Mouse (Mus musculus) megakaryocyte, embryonic 14.5 days (primary cell): ENCODE results near the gene Noto.

Experiments
- FLI1 ChIP-seq: IDR thresholded peaks from 2 replicates; pipeline ENCODE4 v1.6.1; 2012; ENCODE audit warnings: low read length, inconsistent platforms, mixed read lengths
- GATA1 ChIP-seq: IDR thresholded peaks from 3 replicates; pipeline ENCODE4 v1.6.1; 2012; ENCODE audit warnings: mixed read lengths, low read length, inconsistent platforms, borderline replicate concordance

DNA sequence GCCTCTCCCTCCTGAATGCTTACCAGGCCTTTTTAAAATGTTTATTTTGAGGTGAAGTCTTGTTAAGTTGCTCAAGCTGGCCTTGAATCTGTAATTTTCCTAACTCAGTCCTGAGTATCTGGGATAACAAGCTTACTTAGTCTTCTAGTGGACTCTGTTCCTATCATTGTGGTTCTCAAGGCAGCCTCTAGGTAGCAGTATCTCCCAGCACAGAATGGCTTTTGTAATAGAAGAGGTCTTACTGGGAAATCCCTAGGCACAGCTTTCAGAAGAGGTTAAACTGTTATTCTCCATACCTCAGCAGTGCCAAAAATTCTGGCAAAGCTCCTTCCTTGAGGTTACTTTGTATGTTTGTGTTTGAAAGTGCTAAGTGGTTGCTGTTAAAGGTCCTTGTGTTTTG lies 41.7 kb downstream of the Noto start:
- TF ChIP-seq GATA1 (no peak), FLI1 (no peak)
